Mouse (Mus musculus) heart, embryonic 16.5 days (tissue): ENCODE measurements around the gene Bub1b. TPM values are rescaled to one million over a fixed set of nuclear protein-coding genes. Genes with fewer than 3 reads are reported as not detected.
A peak's percentile ranks its signal among the peaks of the same experiment; 100 is the strongest.
"Not testable (repeated sequence)": the region's sequence is repeated elsewhere in the genome, so short reads cannot be mapped to it uniquely, and the experiment has no call there.

Experiments used
- ATAC-seq: fragments of 200-750 bp; cut with Nextera tagmentation; replicated peaks from 2 replicates; pipeline ENCODE4 v1.8.0; 2017; ENCODE audit warnings: moderate number of reproducible peaks; ENCODE audit not compliant: insufficient read depth, low FRiP score; ENCODE audit errors: extremely low read depth
- H3K27ac ChIP-seq: fragments of 300-500 bp; sonication (generic); 2 replicates; pipeline ENCODE4 v1.5.1; 2014; ENCODE audit warnings: mild to moderate bottlenecking, low read length, control low read depth, moderate library complexity
- H3K27me3 ChIP-seq: fragments of 300-500 bp; sonication (generic); 2 replicates; pipeline ENCODE4 v1.6.1; 2014; ENCODE audit warnings: low read length, mixed read lengths; ENCODE audit not compliant: control insufficient read depth, insufficient read depth
- H3K36me3 ChIP-seq: fragments of 300-500 bp; sonication (generic); 2 replicates; pipeline ENCODE4 v1.6.1; 2014; ENCODE audit not compliant: control insufficient read depth, insufficient read depth
- H3K4me1 ChIP-seq: fragments of 300-500 bp; sonication (generic); 2 replicates; pipeline ENCODE4 v1.6.1; 2014; ENCODE audit warnings: low read length, mixed read lengths; ENCODE audit not compliant: control insufficient read depth, insufficient read depth
- H3K4me2 ChIP-seq: fragments of 300-500 bp; sonication (generic); 2 replicates; pipeline ENCODE4 v1.6.1; 2014; ENCODE audit warnings: low read depth, mild to moderate bottlenecking, control low read depth, low read length
- H3K4me3 ChIP-seq: fragments of 300-500 bp; sonication (generic); 2 replicates; pipeline ENCODE4 v1.5.1; 2014; ENCODE audit warnings: mild to moderate bottlenecking, control low read depth, low read length
- H3K9ac ChIP-seq: fragments of 300-500 bp; sonication (generic); 2 replicates; pipeline ENCODE4 v1.6.1; 2014; ENCODE audit warnings: low read length, control low read depth
- H3K9me3 ChIP-seq: fragments of 300-500 bp; sonication (generic); replicated peaks from 2 replicates; pipeline ENCODE4 v1.6.1; 2016; ENCODE audit warnings: low read length; ENCODE audit not compliant: control insufficient read depth
- WGBS: fragments of 180-500 bp; shearing (Covaris S2); extraction: QIAGEN DNeasy Blood & Tissue Kit; methylation state at CpG from one replicate; pipeline ENCODE4 v1.1.7; 2014; 5-methylcytosine and 5-hydroxymethylcytosine counted together
- polyA plus RNA-seq: library from polyadenylated mRNA; unstranded; fragments of >200 nt; fragmentation: Nextera tagmentation; extraction: Ambion mirVana; gene quantifications from 2 replicates; pipeline ENCODE4 v1.2.1, GENCODE M21; 2015

The Bub1b gene
- 74.8 and 78.4 TPM in 2 replicates for polyA plus RNA-seq

DNA sequence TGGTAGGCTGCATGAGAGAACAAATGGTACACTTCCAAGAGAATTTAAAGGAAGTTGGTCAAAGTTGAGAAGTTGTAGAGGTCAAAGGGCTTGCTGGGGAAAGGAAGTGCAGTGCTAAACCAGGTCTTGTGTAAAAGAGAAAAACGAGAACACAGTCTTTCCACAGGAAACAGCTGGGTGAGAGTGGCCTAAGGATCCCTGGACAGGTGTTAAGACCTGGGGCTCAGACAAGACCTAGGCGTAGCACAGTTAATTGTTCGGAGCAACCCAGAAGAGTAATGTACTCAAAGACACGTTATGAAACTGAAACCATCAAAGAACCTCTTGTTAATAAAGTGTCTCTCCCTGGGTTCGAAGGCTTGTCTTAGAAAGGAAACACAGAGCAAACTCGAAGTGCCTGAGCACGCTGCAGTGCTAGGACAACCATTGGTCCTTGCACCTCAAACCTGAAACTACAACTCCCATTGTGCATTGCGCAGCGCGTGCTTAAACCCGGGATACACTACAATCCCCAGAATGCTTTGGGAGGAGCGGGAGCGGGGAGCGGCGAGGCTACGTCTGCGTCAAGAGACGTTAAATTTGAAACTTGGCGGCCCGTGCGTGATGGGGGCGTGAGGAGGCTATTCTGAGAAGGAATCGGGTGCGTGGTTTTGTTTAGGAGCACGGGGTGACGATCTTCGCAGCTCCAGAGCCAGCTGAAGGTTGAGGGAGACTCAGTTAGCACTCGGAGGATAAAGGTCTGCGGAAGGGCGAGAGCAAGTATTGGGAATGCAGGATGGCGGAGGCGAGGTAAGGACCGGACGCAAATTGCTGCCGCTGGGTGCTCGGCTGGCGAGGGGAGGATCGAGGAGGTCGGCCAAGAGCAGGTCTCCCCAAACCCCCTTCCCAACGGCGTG lies at the start of gene Bub1b:
Bub1b (plus strand) TSS at position 539 of the 896 bp plus-strand sequence.
- Histone ChIP-seq H3K9ac (peak within 1 kb of the TSS; percentile 82), H3K4me3 (peak within 1 kb of the TSS; percentile 86), H3K36me3 (0 out of 2 replicates have a peak, but pooled peaks cover 2% of the 10 kb centered on the region), H3K4me1 (peaks cover 32% of the 10 kb centered on the region), H3K27ac (peak within 1 kb of the TSS; percentile 34), H3K4me2 (peak within 1 kb of the TSS; percentile 63), H3K9me3 (no peaks in the 10 kb centered on the region), H3K27me3 (no peaks in the 10 kb centered on the region)
- ATAC-seq: peak; percentile 95
- 5% methylated on average over 41 of the region's 41 CpGs for WGBS

DNA sequence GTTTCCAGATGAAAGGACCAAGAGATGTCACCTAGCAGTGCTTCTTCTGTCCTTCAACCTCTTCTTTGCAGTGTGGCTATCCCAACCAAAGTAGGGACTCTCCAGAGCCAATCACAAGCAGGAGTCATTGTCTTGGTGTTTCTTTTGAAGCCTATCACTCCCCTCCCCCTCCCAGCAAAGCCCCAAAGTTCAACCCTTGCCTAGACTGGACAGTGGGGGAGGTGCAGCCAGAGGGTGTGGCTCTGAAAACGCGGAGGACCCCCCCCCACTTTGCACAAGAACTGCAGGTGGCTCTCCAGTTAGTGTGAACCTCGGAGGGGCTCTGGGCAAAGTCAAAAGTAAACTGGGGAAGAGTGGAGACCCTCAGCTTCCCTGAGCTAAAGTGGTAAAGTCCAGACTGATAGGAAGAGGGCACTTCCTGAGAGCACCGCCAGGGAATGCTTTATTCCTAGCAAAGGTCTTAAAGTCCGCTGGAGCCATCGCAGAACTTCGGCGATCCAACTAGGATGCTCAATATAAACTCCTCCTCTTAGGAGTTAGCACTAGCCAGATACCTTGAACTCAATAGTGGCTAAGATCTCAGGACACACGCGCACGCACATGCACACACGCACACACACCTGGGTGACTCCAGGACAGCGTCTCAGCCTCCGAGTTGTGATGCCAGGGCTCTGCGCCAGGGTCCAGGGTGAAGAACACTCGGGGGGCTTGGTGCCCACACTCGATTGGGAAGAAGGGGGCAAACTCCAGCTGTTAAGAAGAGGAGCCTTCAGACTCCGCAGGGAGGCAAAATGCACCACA lies 49.4 kb upstream of the Bub1b start:
- H3K9me3 ChIP-seq: no peaks in the 10 kb centered on the region
- ATAC-seq: no peak
- H3K4me3 ChIP-seq: peak overlapping the region; percentile 87
- H3K27me3 ChIP-seq: no peaks in the 10 kb centered on the region
- H3K4me1 ChIP-seq: peaks cover 56% of the 10 kb centered on the region
- H3K9ac ChIP-seq: peak overlapping the region; percentile 84
- no peaks in the 10 kb centered on the region for H3K36me3 ChIP-seq
- H3K4me2 ChIP-seq: peak overlapping the region; percentile 87
- WGBS: 0% methylated on average over 18 of the region's 18 CpGs
- no peak overlapping the region for H3K27ac ChIP-seq

DNA sequence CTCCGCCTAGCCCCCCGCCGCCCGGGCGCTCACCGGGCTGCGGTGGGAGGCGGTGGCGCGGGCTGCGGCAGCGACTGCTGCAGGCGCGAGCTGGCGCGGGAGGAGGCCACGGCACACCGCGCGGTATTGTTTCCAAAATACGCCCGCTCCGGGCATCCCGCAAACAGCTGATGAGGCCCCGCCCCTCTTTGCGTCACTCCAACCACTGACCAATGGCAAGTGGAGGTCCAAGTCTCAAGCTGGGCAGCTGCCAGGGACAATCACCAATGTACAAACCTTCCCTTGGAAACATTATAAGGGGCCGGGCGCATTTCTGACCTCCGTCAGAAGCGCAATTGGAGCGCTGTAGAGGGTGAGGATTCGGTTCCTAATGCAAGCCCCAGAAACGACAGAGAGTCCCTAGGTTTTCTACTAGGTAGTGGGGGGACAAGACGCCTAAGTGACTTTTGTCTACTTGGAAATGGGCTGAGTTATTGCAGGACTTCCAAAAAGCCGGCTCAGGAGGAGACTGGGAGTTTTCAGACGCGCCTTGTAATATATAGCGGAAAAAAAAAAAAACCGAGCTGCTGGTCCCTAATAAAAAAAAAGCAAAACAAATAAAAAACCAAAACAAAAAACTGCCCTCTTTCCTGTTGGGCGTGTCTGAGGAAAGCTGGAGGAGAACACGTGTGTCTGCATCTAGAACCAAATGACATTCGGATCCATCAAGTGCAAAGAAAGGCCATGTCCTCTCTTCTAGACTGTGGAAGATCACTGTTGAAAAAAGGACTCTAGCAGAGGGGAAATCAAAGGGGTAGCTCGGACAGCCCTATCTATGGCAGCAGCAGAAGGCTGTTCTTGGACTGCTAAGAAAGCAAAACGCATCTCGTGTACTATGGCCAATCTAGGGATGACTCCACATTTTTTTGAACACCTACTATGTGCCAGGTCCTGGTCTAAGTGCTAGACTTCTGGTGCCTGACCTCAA lies 48.2 kb upstream of the Bub1b start, which contains the start of gene Bmf:
Bmf (minus strand) TSS at position 181 of the 967 bp plus-strand sequence.
- Histone ChIP-seq H3K4me2 (peak within 1 kb of the TSS; percentile 87), H3K27ac (peak within 1 kb of the TSS; percentile 49), H3K9ac (peak within 1 kb of the TSS; percentile 84), H3K9me3 (no peaks in the 10 kb centered on the region), H3K36me3 (no peaks in the 10 kb centered on the region), H3K4me3 (peak within 1 kb of the TSS; percentile 87), H3K27me3 (no peaks in the 10 kb centered on the region), H3K4me1 (peaks cover 46% of the 10 kb centered on the region)
- WGBS: under 1% methylated on average over 45 of the region's 45 CpGs
- peak; percentile 87 for ATAC-seq

DNA sequence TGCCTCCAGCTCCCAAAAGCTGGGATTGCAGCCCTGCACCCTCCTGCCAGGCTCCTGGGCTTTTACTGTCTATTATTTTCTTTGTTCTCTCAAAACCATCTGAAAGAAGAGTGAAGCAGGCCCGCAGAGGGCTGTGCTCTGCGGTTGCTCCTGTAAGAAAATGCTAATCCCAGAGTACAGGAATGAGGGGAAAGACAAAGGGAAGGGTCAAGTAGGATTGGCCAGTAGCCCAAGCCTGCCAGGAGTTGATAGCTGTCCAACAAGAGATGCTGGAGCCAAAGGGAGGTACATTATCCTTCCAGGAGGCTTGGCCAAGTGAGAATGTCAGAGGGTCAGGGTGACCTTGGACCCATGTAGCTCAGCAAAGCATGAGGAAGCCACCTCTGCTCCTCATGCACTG lies 46.4 kb upstream of the Bub1b start:
- no peaks in the 10 kb centered on the region for H3K27me3 ChIP-seq
- H3K4me2 ChIP-seq: no peak overlapping the region
- no peaks in the 10 kb centered on the region for H3K36me3 ChIP-seq
- H3K9me3 ChIP-seq: no peaks in the 10 kb centered on the region
- peaks cover 28% of the 10 kb centered on the region for H3K4me1 ChIP-seq
- ATAC-seq: no peak
- H3K27ac ChIP-seq: no peak overlapping the region
- 61% methylated on average over 2 of the region's 2 CpGs for WGBS
- no peak overlapping the region for H3K4me3 ChIP-seq
- H3K9ac ChIP-seq: no peak overlapping the region

DNA sequence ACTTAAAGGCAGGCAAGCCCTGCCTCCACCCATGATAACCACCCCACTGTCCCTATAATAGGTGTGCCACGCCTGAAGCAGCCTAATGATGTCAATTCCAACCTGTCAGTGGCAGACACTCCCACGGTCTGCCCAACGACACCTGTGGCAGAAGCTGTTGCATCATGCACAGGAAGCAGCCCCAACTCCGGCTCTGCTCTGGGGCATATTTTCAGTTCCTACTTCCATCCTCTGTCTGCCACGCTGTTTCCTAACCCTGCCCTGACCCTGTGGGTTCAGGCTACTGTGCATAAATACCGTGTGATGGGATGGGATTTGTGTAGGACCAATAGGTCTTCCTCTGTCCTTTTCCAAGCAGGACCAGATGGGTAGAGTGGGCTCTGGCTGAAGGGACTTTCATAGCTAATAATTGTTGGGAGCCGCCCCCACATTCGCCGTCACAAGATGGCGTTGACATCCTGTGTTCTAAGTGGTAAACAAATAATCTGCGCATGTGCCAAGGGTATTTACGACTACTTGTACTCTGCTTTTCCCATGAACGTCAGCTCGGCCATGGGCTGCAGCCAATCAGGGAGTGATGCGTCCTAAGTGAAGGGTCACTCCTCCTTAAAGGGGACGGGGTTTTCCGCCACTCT lies 43.5 kb upstream of the Bub1b start:
- Histone ChIP-seq H3K27ac (peak overlapping the region; percentile 54), H3K4me3 (peak overlapping the region; percentile 43), H3K4me2 (peak overlapping the region; percentile 56), H3K9ac (peak overlapping the region; percentile 49)
- H3K4me1 ChIP-seq, H3K9me3 ChIP-seq, H3K36me3 ChIP-seq, H3K27me3 ChIP-seq: not testable (repeated sequence)
- peak; percentile 19 for ATAC-seq
- WGBS: 59% methylated on average over 15 of the region's 17 CpGs

- ATAC-seq: no peak
- Histone ChIP-seq H3K9ac (no peak overlapping the region), H3K27me3 (no peaks in the 10 kb centered on the region), H3K4me1 (no peaks in the 10 kb centered on the region), H3K4me2 (no peak overlapping the region), H3K27ac (no peak overlapping the region), H3K36me3 (no peaks in the 10 kb centered on the region), H3K4me3 (no peak overlapping the region), H3K9me3 (no peaks in the 10 kb centered on the region)
- 88% methylated on average over 3 of the region's 3 CpGs for WGBS
Measured at GRCm38 (mm10) chr2:118558426-118558825, 39.6 kb upstream of the Bub1b start.

DNA sequence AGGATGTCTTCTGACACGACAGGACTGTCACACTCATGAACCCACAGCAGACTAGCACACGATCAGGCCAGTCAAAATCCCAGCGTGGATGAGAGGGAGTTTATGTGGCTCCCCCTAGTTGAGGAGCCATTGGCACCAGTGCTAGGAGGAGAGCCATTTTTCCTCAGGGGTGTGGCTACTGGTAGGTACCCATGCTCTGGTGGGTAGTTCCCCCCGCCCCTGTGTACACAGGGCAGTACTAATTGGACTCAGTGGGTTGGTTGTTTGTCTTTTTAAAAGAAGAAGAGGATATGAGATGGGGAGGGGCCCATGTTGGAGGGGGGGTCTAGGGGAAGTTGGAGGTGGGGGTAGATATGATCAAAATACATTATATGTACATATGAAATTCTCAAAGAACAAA lies 36.0 kb upstream of the Bub1b start:
- ATAC-seq: no peak
- no peak overlapping the region for H3K4me2 ChIP-seq
- no peak overlapping the region for H3K9ac ChIP-seq
- no peaks in the 10 kb centered on the region for H3K4me1 ChIP-seq
- no peak overlapping the region for H3K27ac ChIP-seq
- 77% methylated on average over 4 of the region's 4 CpGs for WGBS
- no peaks in the 10 kb centered on the region for H3K27me3 ChIP-seq
- peaks cover 4% of the 10 kb centered on the region; the same call in 1 of the 2 replicates for H3K36me3 ChIP-seq
- no peaks in the 10 kb centered on the region for H3K9me3 ChIP-seq
- H3K4me3 ChIP-seq: no peak overlapping the region

DNA sequence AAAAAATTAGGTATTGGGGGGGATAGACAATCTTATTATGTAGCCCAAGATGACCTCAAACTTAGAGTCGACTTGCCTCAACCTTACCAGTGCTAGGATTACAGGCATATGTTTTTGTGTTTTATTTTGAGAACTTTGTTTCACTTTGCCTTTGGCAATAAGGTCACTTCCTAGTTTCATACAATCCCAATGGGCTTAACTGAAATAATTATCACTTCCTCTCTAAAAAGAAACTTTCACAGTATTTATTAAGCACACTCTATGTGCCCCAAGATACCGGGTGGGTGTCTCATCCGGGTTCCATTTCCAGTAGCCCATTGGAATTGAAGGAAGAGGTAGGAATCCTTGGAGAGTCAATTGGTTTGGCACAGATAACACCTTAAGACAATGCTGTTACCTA lies 35.6 kb upstream of the Bub1b start:
- 88% methylated on average over 3 of the region's 3 CpGs for WGBS
- ATAC-seq: no peak
- Histone ChIP-seq H3K9ac (no peak overlapping the region), H3K4me2 (no peak overlapping the region), H3K27ac (no peak overlapping the region), H3K36me3 (peaks cover 4% of the 10 kb centered on the region; the same call in 1 of the 2 replicates), H3K27me3 (no peaks in the 10 kb centered on the region), H3K4me1 (no peaks in the 10 kb centered on the region), H3K4me3 (no peak overlapping the region), H3K9me3 (no peaks in the 10 kb centered on the region)
